In genomic region chr5:138755121-138755452, GRCm38 (mm10) we compare ENCODE assay signal across 8 mouse cellular contexts. TPM values are rescaled to one million over a fixed set of nuclear protein-coding genes. Genes with fewer than 3 reads are reported as not detected.
DNase-seq lines count a peak whose midpoint lies in the region; ATAC-seq and TF ChIP-seq lines count a peak whose summit lies in the region.

No protein-coding gene starts in this region.

- TF ChIP-seq CTCF in liver, adult 2 months (IDR thresholded peaks at IDR 0.05; ENCODE audit: low read depth, low read length) = no peak
- TF ChIP-seq CTCF in midbrain, postnatal 0 days (IDR thresholded peaks at IDR 0.05) = 0 out of 2 replicates have a peak, but pooled peaks have one; percentile 2

- no peaks in the 10 kb centered on the region for H3K9me3 ChIP-seq in embryonic facial prominence, embryonic 15.5 days (replicated peaks)
- no peaks in the 10 kb centered on the region for H3K9me3 ChIP-seq in intestine, embryonic 14.5 days (ENCODE audit: control insufficient read depth, low read length)
- no peaks in the 10 kb centered on the region for H3K9me3 ChIP-seq in midbrain, postnatal 0 days (ENCODE audit: low read length)

- peaks cover 17% of the 10 kb centered on the region for H3K4me1 ChIP-seq in liver, adult 2 months (ENCODE audit: control insufficient read depth, insufficient read depth, low read length)
- H3K4me1 ChIP-seq in embryonic facial prominence, embryonic 15.5 days = peaks cover 35% of the 10 kb centered on the region
- peaks cover 27% of the 10 kb centered on the region for H3K4me1 ChIP-seq in intestine, embryonic 14.5 days (replicated peaks; ENCODE audit: control insufficient read depth, insufficient read depth, low read length)
- H3K4me1 ChIP-seq in midbrain, postnatal 0 days (ENCODE audit: insufficient read depth, low read length) = peaks cover 24% of the 10 kb centered on the region; the same call in 1 of the 2 replicates

- peaks cover 8% of the 10 kb centered on the region; the same call in 1 of the 2 replicates for H3K79me2 ChIP-seq in liver, adult 2 months (ENCODE audit: control insufficient read depth, insufficient read depth, low read length)

- H3K9ac ChIP-seq in liver, adult 2 months (ENCODE audit: low read depth, low read length) = peak overlapping the region; percentile 86
- no peak overlapping the region for H3K9ac ChIP-seq in embryonic facial prominence, embryonic 15.5 days
- H3K9ac ChIP-seq in intestine, embryonic 14.5 days (ENCODE audit: low read length) = peak overlapping the region; percentile 34; the same call in 1 of the 2 replicates
- H3K9ac ChIP-seq in midbrain, postnatal 0 days (replicated peaks; ENCODE audit: low read length, poor library complexity, severe bottlenecking) = peak overlapping the region; percentile 96

- peak; percentile 98; the same call in 1 of the 2 replicates for TF ChIP-seq POLR2A in liver, adult 2 months (IDR thresholded peaks at IDR 0.05; ENCODE audit: extremely low read depth, insufficient read depth, low read length)

- no peaks in the 10 kb centered on the region for H3K27me3 ChIP-seq in liver, adult 2 months (ENCODE audit: control insufficient read depth, insufficient read depth, low read length)
- H3K27me3 ChIP-seq in embryonic facial prominence, embryonic 15.5 days = peaks cover 44% of the 10 kb centered on the region
- peaks cover 23% of the 10 kb centered on the region for H3K27me3 ChIP-seq in intestine, embryonic 14.5 days (replicated peaks; ENCODE audit: control insufficient read depth, insufficient read depth, low read length)
- H3K27me3 ChIP-seq in midbrain, postnatal 0 days (ENCODE audit: insufficient read depth, low read length) = no peaks in the 10 kb centered on the region

- WGBS in liver, adult 2 months = under 1% methylated on average over 27 of the region's 34 CpGs
- 0% methylated on average over 33 of the region's 34 CpGs for whole genome bisulfite sequencing in embryonic facial prominence, embryonic 15.5 days
- under 1% methylated on average over 34 of the region's 34 CpGs for WGBS in intestine, embryonic 14.5 days
- under 1% methylated on average over 31 of the region's 34 CpGs for WGBS in midbrain, postnatal 0 days

- ATAC-seq in embryonic facial prominence, embryonic 15.5 days (ENCODE audit: insufficient number of reproducible peaks, low FRiP score, low TSS enrichment, low read depth) = no peak; the same call in none of the 2 replicates
- ATAC-seq in intestine, embryonic 14.5 days (replicated peaks; ENCODE audit: low FRiP score, low TSS enrichment, low read depth) = no peak
- peak; percentile 13 for ATAC-seq in midbrain, postnatal 0 days (ENCODE audit: low FRiP score)

- DNase-seq in liver, adult 2 months (ENCODE audit: extremely low read depth, low read depth, low spot score) = no peak
- DNase-seq in liver = no peak
- DNase-seq in intestine, embryonic 14.5 days (ENCODE audit: low spot score) = no peak
- DNase-seq in midbrain, postnatal 0 days (ENCODE audit: low spot score) = no peak
- no peak for DNase-seq in adrenal gland, postnatal 4 days (ENCODE audit: low spot score in 2 of 2)
- DNase-seq in right cerebral cortex, postnatal 36 days (ENCODE audit: low spot score in 2 of 2) = no peak
- DNase-seq in adrenal gland, adult 18-20 months (ENCODE audit: low spot score in 2 of 2) = no peak

- peak overlapping the region; percentile 92 for H3K27ac ChIP-seq in liver, adult 2 months (replicated peaks; ENCODE audit: insufficient read depth, low read depth, low read length)
- H3K27ac ChIP-seq in embryonic facial prominence, embryonic 15.5 days (replicated peaks) = peak overlapping the region; percentile 86; the same call in 1 of the 2 replicates
- H3K27ac ChIP-seq in intestine, embryonic 14.5 days (ENCODE audit: low read depth) = no peak overlapping the region
- peak overlapping the region; percentile 97 for H3K27ac ChIP-seq in midbrain, postnatal 0 days (ENCODE audit: low read depth, low read length)

- peak overlapping the region; percentile 83 for H3K4me3 ChIP-seq in liver, adult 2 months (ENCODE audit: insufficient read depth, low read depth, low read length)
- peak overlapping the region; percentile 75 for H3K4me3 ChIP-seq in embryonic facial prominence, embryonic 15.5 days (replicated peaks)
- H3K4me3 ChIP-seq in intestine, embryonic 14.5 days (ENCODE audit: low read depth, low read length) = peak overlapping the region; percentile 58
- peak overlapping the region; percentile 83 for H3K4me3 ChIP-seq in midbrain, postnatal 0 days (ENCODE audit: low read depth, low read length)

- peak overlapping the region; percentile 97 for H3K4me2 ChIP-seq in embryonic facial prominence, embryonic 15.5 days (replicated peaks)
- H3K4me2 ChIP-seq in intestine, embryonic 14.5 days (ENCODE audit: low read length) = peak overlapping the region; percentile 63
- H3K4me2 ChIP-seq in midbrain, postnatal 0 days (ENCODE audit: low read depth, low read length, poor library complexity, severe bottlenecking) = peak overlapping the region; percentile 90

- H3K36me3 ChIP-seq in liver, adult 2 months (ENCODE audit: control insufficient read depth, insufficient read depth, low read length) = peaks cover 11% of the 10 kb centered on the region
- no peaks in the 10 kb centered on the region for H3K36me3 ChIP-seq in embryonic facial prominence, embryonic 15.5 days
- no peaks in the 10 kb centered on the region for H3K36me3 ChIP-seq in intestine, embryonic 14.5 days (ENCODE audit: control insufficient read depth, insufficient read depth, low read length)
- H3K36me3 ChIP-seq in midbrain, postnatal 0 days (ENCODE audit: insufficient read depth, low read length) = peaks cover 17% of the 10 kb centered on the region

RNA-seq across cellular contexts. Expression of gene Fam20c, which starts 0.8 kb away (rescaled TPM):
- total RNA-seq in liver, adult 2 months (2014; rRNA removed) = 18.2 and 28.1 TPM in 2 replicates
- polyA plus RNA-seq in liver, adult 2 months (2012; rRNA removed) = 49.9 and 50.7 TPM in 2 replicates
- polyA plus RNA-seq in embryonic facial prominence, embryonic 15.5 days (2015; fragmentation: Nextera tagmentation; extraction: Ambion mirVana) = 9.0 and 9.2 TPM in 2 replicates
- 10.4 and 11.8 TPM in 2 replicates for polyA plus RNA-seq in intestine, embryonic 14.5 days (2014; fragmentation: Nextera tagmentation; extraction: Ambion mirVana)
- 85.7 and 106 TPM in 2 replicates for total RNA-seq in midbrain, postnatal 0 days (2014; rRNA removed)
- 51.6 and 52.7 TPM in 2 replicates for polyA plus RNA-seq in midbrain, postnatal 0 days (2015; fragmentation: Nextera tagmentation; extraction: Ambion mirVana)
- 10 to 100 TPM; 22.5 to 26.1 TPM for total RNA-seq in adrenal gland, postnatal 4 days (2021)
- 10 to 100 TPM in 1 of 2 experiments, 1 to 10 TPM in 1; 7.9 to 15.8 TPM for total RNA-seq in adrenal gland, adult 18-20 months (2021)
